Mouse (Mus musculus) erythroblast, embryonic 14.5 days (primary cell): Measurements from ENCODE around the gene Cyp4x1. TPM values are rescaled to one million over a fixed set of nuclear protein-coding genes. Genes with fewer than 3 reads are reported as not detected.

ENCODE experiments used
- H3K27me3 ChIP-seq: 2 replicates; pipeline ENCODE4 v1.6.1; 2012; ENCODE audit warnings: inconsistent platforms; ENCODE audit not compliant: control insufficient read depth
- H3K36me3 ChIP-seq: 2 replicates; pipeline ENCODE4 v1.6.1; 2012; ENCODE audit warnings: mild to moderate bottlenecking, inconsistent platforms; ENCODE audit not compliant: control insufficient read depth
- H3K4me1 ChIP-seq: 2 replicates; pipeline ENCODE4 v1.6.1; 2012; ENCODE audit warnings: inconsistent platforms; ENCODE audit not compliant: control insufficient read depth
- H3K4me3 ChIP-seq: replicated peaks from 2 replicates; pipeline ENCODE3; 2012; ENCODE audit warnings: moderate library complexity, mild to moderate bottlenecking, inconsistent platforms
- H3K9me3 ChIP-seq: 2 replicates; pipeline ENCODE4 v1.6.1; 2012; ENCODE audit warnings: low read length, inconsistent platforms, mixed read lengths; ENCODE audit not compliant: control insufficient read depth
- GATA1 ChIP-seq: IDR thresholded peaks from 2 replicates; pipeline ENCODE4 v1.6.1; 2012; ENCODE audit warnings: low read length, inconsistent platforms, mixed read lengths
- TAL1 ChIP-seq: IDR thresholded peaks from 3 replicates; pipeline ENCODE4 v1.6.1; 2012; ENCODE audit warnings: low read length, inconsistent platforms, mixed read lengths
- polyA plus RNA-seq: library from polyadenylated mRNA; stranded (reverse); fragments of >175 nt; gene quantifications from 2 replicates; pipeline ENCODE4 v1.2.3, GENCODE M21; 2012

The Cyp4x1 gene
- polyA plus RNA-seq, 1 experiment, result not detected

GRCm38 (mm10) chr4:115060753-115061152 lies 73.3 kb downstream of the Cyp4x1 start:
- peak overlapping the region; percentile 99 for H3K4me3 ChIP-seq
- no peaks in the 10 kb centered on the region for H3K9me3 ChIP-seq
- H3K36me3 ChIP-seq, result peaks cover 84% of the 10 kb centered on the region
- H3K4me1 ChIP-seq, result peaks cover 49% of the 10 kb centered on the region
- peaks cover 59% of the 10 kb centered on the region for H3K27me3 ChIP-seq
- TF ChIP-seq TAL1 (no peak), GATA1 (no peak)

GRCm38 (mm10) chr4:115059871-115060270 lies 74.2 kb downstream of the Cyp4x1 start:
- Histone ChIP-seq H3K4me1 (peaks cover 50% of the 10 kb centered on the region), H3K27me3 (peaks cover 61% of the 10 kb centered on the region)
- TF ChIP-seq TAL1, result no peak
- no peak for TF ChIP-seq GATA1

GRCm38 (mm10) chr4:115058871-115059590 lies 75.0 kb downstream of the Cyp4x1 start:
- H3K36me3 ChIP-seq, result peaks cover 67% of the 10 kb centered on the region
- H3K9me3 ChIP-seq, result no peaks in the 10 kb centered on the region
- TF ChIP-seq GATA1, result no peak
- no peak for TF ChIP-seq TAL1
- H3K4me1 ChIP-seq, result peaks cover 50% of the 10 kb centered on the region
- peak overlapping the region; percentile 99 for H3K4me3 ChIP-seq
- H3K27me3 ChIP-seq, result peaks cover 58% of the 10 kb centered on the region

More at GRCm38 (mm10) chr4:115059871-115060270, 74.2 kb downstream of the Cyp4x1 start:
- H3K36me3 ChIP-seq, result peaks cover 75% of the 10 kb centered on the region
- no peaks in the 10 kb centered on the region for H3K9me3 ChIP-seq
- H3K4me3 ChIP-seq, result peak overlapping the region; percentile 99

GRCm38 (mm10) chr4:115058317-115058761 lies 75.7 kb downstream of the Cyp4x1 start:
- peak overlapping the region; percentile 99 for H3K4me3 ChIP-seq
- H3K9me3 ChIP-seq, result no peaks in the 10 kb centered on the region
- peaks cover 52% of the 10 kb centered on the region; the same call in 1 of the 2 replicates for H3K27me3 ChIP-seq
- peaks cover 49% of the 10 kb centered on the region for H3K4me1 ChIP-seq
- TF ChIP-seq TAL1 (no peak), GATA1 (no peak)
- peaks cover 60% of the 10 kb centered on the region for H3K36me3 ChIP-seq

- H3K4me1 ChIP-seq, result peaks cover 49% of the 10 kb centered on the region
- TF ChIP-seq GATA1 (no peak), TAL1 (no peak)
- H3K36me3 ChIP-seq, result peaks cover 55% of the 10 kb centered on the region
- H3K4me3 ChIP-seq, result peak overlapping the region; percentile 99
- H3K27me3 ChIP-seq, result peaks cover 47% of the 10 kb centered on the region
- H3K9me3 ChIP-seq, result no peaks in the 10 kb centered on the region
These were observed 76.3 kb downstream of the Cyp4x1 start for GRCm38 (mm10) chr4:115057674-115058316.

- Histone ChIP-seq H3K36me3 (peaks cover 48% of the 10 kb centered on the region), H3K27me3 (peaks cover 48% of the 10 kb centered on the region)
These were observed 77.0 kb downstream of the Cyp4x1 start for GRCm38 (mm10) chr4:115056921-115057673.

GRCm38 (mm10) chr4:115056371-115056920 lies 77.6 kb downstream of the Cyp4x1 start, which contains the start of gene Tal1:
Gene Tal1, plus strand, starts transcription at chr4:115056426.
- peaks cover 42% of the 10 kb centered on the region for H3K36me3 ChIP-seq
- H3K4me3 ChIP-seq, result peak within 1 kb of the TSS; percentile 99
- peaks cover 46% of the 10 kb centered on the region for H3K27me3 ChIP-seq
- H3K4me1 ChIP-seq, result peaks cover 52% of the 10 kb centered on the region
- no peaks in the 10 kb centered on the region for H3K9me3 ChIP-seq
- TF ChIP-seq TAL1 (peak; percentile 93), GATA1 (peak; percentile 95)

More at GRCm38 (mm10) chr4:115056921-115057673, 77.0 kb downstream of the Cyp4x1 start:
- no peak for TF ChIP-seq TAL1
- TF ChIP-seq GATA1, result no peak
- Histone ChIP-seq H3K9me3 (no peaks in the 10 kb centered on the region), H3K4me3 (peak overlapping the region; percentile 99), H3K4me1 (peaks cover 50% of the 10 kb centered on the region)

Other genes starting within 250 kb of the Cyp4x1 start
- 0.01 TPM in 1 of 2 replicates, not detected in the other for gene Foxd2, start 225.4 kb downstream of the Cyp4x1 start, polyA plus RNA-seq
- not detected in 2 replicates for gene Foxe3, start 208.3 kb downstream of the Cyp4x1 start, polyA plus RNA-seq
- gene Cmpk1, start 147.0 kb downstream of the Cyp4x1 start, polyA plus RNA-seq, result 2.7 and 2.9 TPM in 2 replicates
- gene Stil, start 134.1 kb downstream of the Cyp4x1 start, polyA plus RNA-seq, result 0.18 and 0.25 TPM in 2 replicates
- 65.6 and 98.0 TPM in 2 replicates for gene Tal1, start 77.9 kb downstream of the Cyp4x1 start, polyA plus RNA-seq
- gene Pdzk1ip1, start 45.6 kb downstream of the Cyp4x1 start, polyA plus RNA-seq, result 0.99 and 2.2 TPM in 2 replicates
- not detected in 2 replicates for gene Cyp4a29, start 107.8 kb upstream of the Cyp4x1 start, polyA plus RNA-seq
- gene Cyp4a12a, start 164.8 kb upstream of the Cyp4x1 start, polyA plus RNA-seq, result not detected in 2 replicates